Mouse (Mus musculus): ENCODE measurements around the gene Gmppa. TPM values are rescaled to one million over a fixed set of nuclear protein-coding genes. Genes with fewer than 3 reads are reported as not detected.

Gmppa gene
- polyA plus RNA-seq, 1 experiment from 2014 or later, result 103 TPM

- Histone ChIP-seq H3K4me2 (peak within 1 kb of the TSS; percentile 80), H3K27me3 (replicated peaks) (peaks cover 32% of the 10 kb centered on the region), H3K36me3 (peaks cover 16% of the 10 kb centered on the region), H3K4me3 (replicated peaks) (peak within 1 kb of the TSS; percentile 80), H3K9me3 (no peaks in the 10 kb centered on the region), H3K27ac (peak within 1 kb of the TSS; percentile 76), H3K4me1 (peaks cover 24% of the 10 kb centered on the region), H3K9ac (peak within 1 kb of the TSS; percentile 53)
- under 1% methylated on average over 67 of the region's 76 CpGs for WGBS
- peak; percentile 89 for ATAC-seq (ENCODE audit: insufficient read depth, low FRiP score, low read depth)
Observed at GRCm38 (mm10) chr1:75478916-75479634, 43.3 kb downstream of the Gmppa start, which contains the start of the genes Chpf and Tmem198. TSS of gene Chpf (minus strand) at chr1:75479307. TSS of gene Tmem198 (plus strand) at chr1:75479532.

- H3K27ac ChIP-seq, result no peak overlapping the region
- H3K4me2 ChIP-seq, result peak overlapping the region; percentile 80
- no peak overlapping the region for H3K9ac ChIP-seq
- H3K4me1 ChIP-seq, result peaks cover 24% of the 10 kb centered on the region
- no peak; the same call in 1 of the 2 replicates for ATAC-seq (ENCODE audit: insufficient read depth, low FRiP score, low read depth)
- H3K9me3 ChIP-seq, result no peaks in the 10 kb centered on the region
- WGBS, result 2% methylated on average over 21 of the region's 24 CpGs
- H3K36me3 ChIP-seq, result peaks cover 16% of the 10 kb centered on the region
- peaks cover 37% of the 10 kb centered on the region for H3K27me3 ChIP-seq (replicated peaks)
- H3K4me3 ChIP-seq (replicated peaks), result peak overlapping the region; percentile 80
Observed at GRCm38 (mm10) chr1:75479635-75479989, 43.9 kb downstream of the Gmppa start.

- Histone ChIP-seq H3K9me3 (no peaks in the 10 kb centered on the region), H3K27me3 (replicated peaks) (peaks cover 41% of the 10 kb centered on the region), H3K9ac (no peak overlapping the region), H3K4me2 (peak overlapping the region; percentile 80), H3K36me3 (peaks cover 16% of the 10 kb centered on the region), H3K27ac (no peak overlapping the region), H3K4me1 (peaks cover 24% of the 10 kb centered on the region), H3K4me3 (replicated peaks) (peak overlapping the region; percentile 80)
- ATAC-seq (ENCODE audit: insufficient read depth, low FRiP score, low read depth), result no peak
- 25% methylated on average over 13 of the region's 13 CpGs for WGBS
Observed at GRCm38 (mm10) chr1:75480036-75480435, 44.3 kb downstream of the Gmppa start.

- ATAC-seq (ENCODE audit: insufficient read depth, low FRiP score, low read depth), result no peak
- peaks cover 10% of the 10 kb centered on the region for H3K36me3 ChIP-seq
- H3K27ac ChIP-seq, result no peak overlapping the region
- H3K4me3 ChIP-seq (replicated peaks), result no peak overlapping the region
- peaks cover 46% of the 10 kb centered on the region for H3K27me3 ChIP-seq (replicated peaks)
- H3K4me1 ChIP-seq, result peaks cover 24% of the 10 kb centered on the region
- H3K4me2 ChIP-seq, result no peak overlapping the region
- 81% methylated on average over 7 of the region's 7 CpGs for WGBS
- no peak overlapping the region for H3K9ac ChIP-seq
- H3K9me3 ChIP-seq, result no peaks in the 10 kb centered on the region
Observed at GRCm38 (mm10) chr1:75480735-75481134, 45.0 kb downstream of the Gmppa start.

GRCm38 (mm10) chr1:75486561-75486960 lies 50.8 kb downstream of the Gmppa start:
- H3K4me3 ChIP-seq (replicated peaks), result peak overlapping the region; percentile 49; the same call in 1 of the 2 replicates
- peaks cover 12% of the 10 kb centered on the region for H3K4me1 ChIP-seq
- no peak overlapping the region for H3K27ac ChIP-seq
- H3K9ac ChIP-seq, result no peak overlapping the region
- WGBS, result 16% methylated on average over 24 of the region's 24 CpGs
- no peaks in the 10 kb centered on the region for H3K9me3 ChIP-seq
- H3K36me3 ChIP-seq, result peaks cover 19% of the 10 kb centered on the region
- ATAC-seq (ENCODE audit: insufficient read depth, low FRiP score, low read depth), result no peak
- peak overlapping the region; percentile 95; the same call in 1 of the 2 replicates for H3K4me2 ChIP-seq
- H3K27me3 ChIP-seq (replicated peaks), result peaks cover 49% of the 10 kb centered on the region

GRCm38 (mm10) chr1:75487040-75487404 lies 51.3 kb downstream of the Gmppa start:
- H3K4me2 ChIP-seq, result peak overlapping the region; percentile 95
- 5% methylated on average over 13 of the region's 13 CpGs for WGBS
- no peaks in the 10 kb centered on the region for H3K9me3 ChIP-seq
- no peak overlapping the region for H3K27ac ChIP-seq
- peaks cover 24% of the 10 kb centered on the region for H3K36me3 ChIP-seq
- H3K4me1 ChIP-seq, result peaks cover 12% of the 10 kb centered on the region
- peak overlapping the region; percentile 49 for H3K4me3 ChIP-seq (replicated peaks)
- no peak overlapping the region for H3K9ac ChIP-seq
- ATAC-seq (ENCODE audit: insufficient read depth, low FRiP score, low read depth), result no peak
- peaks cover 46% of the 10 kb centered on the region for H3K27me3 ChIP-seq (replicated peaks)

GRCm38 (mm10) chr1:75487405-75488161 lies 51.9 kb downstream of the Gmppa start:
- H3K9ac ChIP-seq, result peak overlapping the region; percentile 40; the same call in 1 of the 2 replicates
- under 1% methylated on average over 62 of the region's 62 CpGs for WGBS
- H3K4me1 ChIP-seq, result peaks cover 12% of the 10 kb centered on the region
- peak overlapping the region; percentile 95 for H3K4me2 ChIP-seq
- no peaks in the 10 kb centered on the region for H3K9me3 ChIP-seq
- no peak overlapping the region for H3K27ac ChIP-seq
- ATAC-seq (ENCODE audit: insufficient read depth, low FRiP score, low read depth), result peak; percentile 71
- peak overlapping the region; percentile 49 for H3K4me3 ChIP-seq (replicated peaks)
- peaks cover 28% of the 10 kb centered on the region for H3K36me3 ChIP-seq
- H3K27me3 ChIP-seq (replicated peaks), result peaks cover 40% of the 10 kb centered on the region

GRCm38 (mm10) chr1:75490785-75491551 lies 55.2 kb downstream of the Gmppa start:
- Histone ChIP-seq H3K27me3 (replicated peaks) (peaks cover 13% of the 10 kb centered on the region), H3K4me2 (no peak overlapping the region), H3K4me3 (replicated peaks) (no peak overlapping the region), H3K36me3 (peaks cover 28% of the 10 kb centered on the region), H3K9me3 (no peaks in the 10 kb centered on the region), H3K27ac (no peak overlapping the region), H3K4me1 (peaks cover 12% of the 10 kb centered on the region), H3K9ac (no peak overlapping the region)
- 85% methylated on average over 34 of the region's 34 CpGs for WGBS
- ATAC-seq (ENCODE audit: insufficient read depth, low FRiP score, low read depth), result no peak

GRCm38 (mm10) chr1:75492579-75493170 lies 56.9 kb downstream of the Gmppa start:
- H3K27ac ChIP-seq, result no peak overlapping the region
- ATAC-seq (ENCODE audit: insufficient read depth, low FRiP score, low read depth), result no peak
- H3K4me1 ChIP-seq, result peaks cover 2% of the 10 kb centered on the region; the same call in 1 of the 2 replicates
- H3K36me3 ChIP-seq, result peaks cover 40% of the 10 kb centered on the region
- H3K27me3 ChIP-seq (replicated peaks), result no peaks in the 10 kb centered on the region
- 61% methylated on average over 24 of the region's 24 CpGs for WGBS
- no peak overlapping the region for H3K4me3 ChIP-seq (replicated peaks)
- H3K4me2 ChIP-seq, result no peak overlapping the region
- no peaks in the 10 kb centered on the region for H3K9me3 ChIP-seq
- no peak overlapping the region for H3K9ac ChIP-seq
